Mouse (Mus musculus) G1E (cell line): ENCODE results near the gene Dnm2. TPM values are rescaled to one million over a fixed set of nuclear protein-coding genes. Genes with fewer than 3 reads are reported as not detected.
A peak's percentile ranks its signal among the peaks of the same experiment; 100 is the strongest.

Experiments
- ATAC-seq: 2 replicates; pipeline ENCODE4 v1.8.0; 2016; ENCODE audit warnings: mild to moderate bottlenecking; ENCODE audit not compliant: insufficient number of reproducible peaks, poor library complexity, low FRiP score, severe bottlenecking; ENCODE audit errors: extremely low read depth
- DNase-seq: peaks from one replicate; pipeline ENCODE4 v3.0.0; 2012; ENCODE audit warnings: low spot score
- H3K27me3 ChIP-seq: 2 replicates; pipeline ENCODE4 v1.6.1; 2012; ENCODE audit warnings: mild to moderate bottlenecking, low read length, inconsistent platforms; ENCODE audit not compliant: insufficient read depth
- H3K36me3 ChIP-seq: replicated peaks from 2 replicates; pipeline ENCODE3; 2012; ENCODE audit warnings: mild to moderate bottlenecking, inconsistent platforms
- H3K4me1 ChIP-seq: 2 replicates; pipeline ENCODE4 v1.6.1; 2012; ENCODE audit warnings: low read depth, low read length, inconsistent platforms, mixed read lengths; ENCODE audit not compliant: insufficient read depth
- H3K4me3 ChIP-seq: 2 replicates; pipeline ENCODE4 v1.5.1; 2012; ENCODE audit warnings: low read depth, mild to moderate bottlenecking, inconsistent platforms, low read length, moderate library complexity, mixed read lengths
- H3K9me3 ChIP-seq: replicated peaks from 2 replicates; pipeline ENCODE4 v1.6.1; 2012; ENCODE audit warnings: inconsistent platforms
- CTCF ChIP-seq: IDR thresholded peaks from 2 replicates; pipeline ENCODE4 v1.5.1; 2012; ENCODE audit warnings: low read depth, low read length, inconsistent platforms, mixed read lengths
- GATA1 ChIP-seq: IDR thresholded peaks from 2 replicates; pipeline ENCODE4 v1.6.1; 2012; ENCODE audit warnings: borderline replicate concordance, low read length, inconsistent platforms, mixed read lengths
- GATA2 ChIP-seq: IDR thresholded peaks from 2 replicates; pipeline ENCODE4 v1.6.1; 2012; ENCODE audit warnings: low read depth, low read length, inconsistent platforms, borderline replicate concordance
- POLR2AphosphoS5 ChIP-seq: IDR thresholded peaks from 2 replicates; pipeline ENCODE4 v1.6.1; 2012; ENCODE audit warnings: low read depth, low read length, inconsistent platforms; ENCODE audit not compliant: insufficient replicate concordance
- TAL1 ChIP-seq: conservative IDR thresholded peaks from 2 replicates; pipeline ENCODE4 v1.6.1; 2012; ENCODE audit warnings: low read depth, low read length, inconsistent platforms, mixed read lengths
- polyA plus RNA-seq: library from polyadenylated mRNA; stranded (reverse); fragments of >175 nt; gene quantifications from 2 replicates; pipeline ENCODE4 v1.2.3, GENCODE M21; 2012
- total RNA-seq, 2 experiments: library from RNA; stranded (forward) in 1 of 2; stranded (reverse) in 1 of 2; fragments of 200-1000 nt in 1 of 2; fragments of >200 nt in 1 of 2; fragmentation: Nextera tagmentation in 1 of 2; gene quantifications; 2 replicates each; pipeline ENCODE4 v1.2.3; 2014 to 2017

Gene Dnm2
- total and polyA plus RNA-seq, 3 experiments = 72.7 to 427 (median 214) TPM

GRCm38 (mm10) chr9:21409592-21410317, 15.0 kb upstream of the Dnm2 start:
- DNase-seq (peak; percentile 63), ATAC-seq (no peak)
- peaks cover 54% of the 10 kb centered on the region for H3K36me3 ChIP-seq
- no peak overlapping the region for H3K4me3 ChIP-seq
- H3K4me1 ChIP-seq = peaks cover 39% of the 10 kb centered on the region
- H3K27me3 ChIP-seq = no peaks in the 10 kb centered on the region
- TF ChIP-seq CTCF (peak; percentile 26; the same call in 1 of the 2 replicates), GATA1 (no peak), POLR2AphosphoS5 (0 out of 2 replicates have a peak, but pooled peaks have one; percentile 41)
- no peaks in the 10 kb centered on the region for H3K9me3 ChIP-seq

GRCm38 (mm10) chr9:21411669-21412550, 12.8 kb upstream of the Dnm2 start, which contains the start of gene Qtrt1:
TSS of gene Qtrt1 (plus strand) at chr9:21411837.
- peaks cover 51% of the 10 kb centered on the region for H3K36me3 ChIP-seq
- no peaks in the 10 kb centered on the region for H3K9me3 ChIP-seq
- H3K27me3 ChIP-seq = no peaks in the 10 kb centered on the region
- peak within 1 kb of the TSS; percentile 98 for H3K4me3 ChIP-seq
- peak; percentile 88 for ATAC-seq
- TF ChIP-seq POLR2AphosphoS5 = no peak; the same call in 1 of the 2 replicates
- no peak for TF ChIP-seq GATA1
- TF ChIP-seq TAL1 = no peak
- no peak for TF ChIP-seq GATA2
- TF ChIP-seq CTCF = no peak
- H3K4me1 ChIP-seq = peaks cover 54% of the 10 kb centered on the region
- DNase-seq = peak; percentile 95

GRCm38 (mm10) chr9:21417866-21418265, 6.8 kb upstream of the Dnm2 start:
- Histone ChIP-seq H3K36me3 (peaks cover 94% of the 10 kb centered on the region), H3K27me3 (no peaks in the 10 kb centered on the region), H3K9me3 (no peaks in the 10 kb centered on the region), H3K4me1 (peaks cover 57% of the 10 kb centered on the region), H3K4me3 (no peak overlapping the region)
- ATAC-seq (no peak), DNase-seq (no peak)
- TF ChIP-seq POLR2AphosphoS5 (no peak), CTCF (no peak), GATA2 (no peak), GATA1 (no peak), TAL1 (no peak)

- no peak for ATAC-seq
- TF ChIP-seq POLR2AphosphoS5 = no peak
- no peak for TF ChIP-seq TAL1
- TF ChIP-seq GATA2 = no peak
- TF ChIP-seq GATA1 = no peak
- TF ChIP-seq CTCF = no peak
- Histone ChIP-seq H3K4me3 (peak overlapping the region; percentile 43; the same call in 1 of the 2 replicates), H3K9me3 (no peaks in the 10 kb centered on the region), H3K36me3 (peaks cover 82% of the 10 kb centered on the region), H3K27me3 (no peaks in the 10 kb centered on the region), H3K4me1 (peaks cover 55% of the 10 kb centered on the region)
- DNase-seq = no peak
These were observed 5.1 kb upstream of the Dnm2 start for GRCm38 (mm10) chr9:21419646-21420045.

GRCm38 (mm10) chr9:21425556-21425945, 843 bp downstream of the Dnm2 start:
- peak overlapping the region; percentile 98 for H3K4me3 ChIP-seq
- ATAC-seq (no peak), DNase-seq (no peak)
- H3K27me3 ChIP-seq = no peaks in the 10 kb centered on the region
- H3K9me3 ChIP-seq = no peaks in the 10 kb centered on the region
- peaks cover 65% of the 10 kb centered on the region for H3K36me3 ChIP-seq
- TF ChIP-seq POLR2AphosphoS5 (no peak), TAL1 (peak; percentile 41; the same call in 1 of the 2 replicates)
- H3K4me1 ChIP-seq = peaks cover 61% of the 10 kb centered on the region

- Histone ChIP-seq H3K4me1 (peaks cover 65% of the 10 kb centered on the region), H3K9me3 (no peaks in the 10 kb centered on the region), H3K4me3 (peak overlapping the region; percentile 98), H3K27me3 (no peaks in the 10 kb centered on the region), H3K36me3 (peaks cover 65% of the 10 kb centered on the region)
- TF ChIP-seq TAL1 (no peak), CTCF (no peak), POLR2AphosphoS5 (no peak), GATA2 (no peak)
- DNase-seq (peak; percentile 52), ATAC-seq (no peak)
These were observed 1.3 kb downstream of the Dnm2 start for GRCm38 (mm10) chr9:21426013-21426412.

GRCm38 (mm10) chr9:21426525-21426924, 1.8 kb downstream of the Dnm2 start:
- ATAC-seq = no peak
- peaks cover 69% of the 10 kb centered on the region for H3K4me1 ChIP-seq
- TF ChIP-seq GATA1 (no peak), POLR2AphosphoS5 (no peak), GATA2 (no peak), CTCF (no peak), TAL1 (no peak)
- peaks cover 65% of the 10 kb centered on the region for H3K36me3 ChIP-seq
- H3K27me3 ChIP-seq = no peaks in the 10 kb centered on the region
- H3K9me3 ChIP-seq = no peaks in the 10 kb centered on the region
- no peak for DNase-seq
- peak overlapping the region; percentile 98; the same call in 1 of the 2 replicates for H3K4me3 ChIP-seq
